34 mouse cellular contexts compared by ENCODE assay signal in the genomic region with DNA sequence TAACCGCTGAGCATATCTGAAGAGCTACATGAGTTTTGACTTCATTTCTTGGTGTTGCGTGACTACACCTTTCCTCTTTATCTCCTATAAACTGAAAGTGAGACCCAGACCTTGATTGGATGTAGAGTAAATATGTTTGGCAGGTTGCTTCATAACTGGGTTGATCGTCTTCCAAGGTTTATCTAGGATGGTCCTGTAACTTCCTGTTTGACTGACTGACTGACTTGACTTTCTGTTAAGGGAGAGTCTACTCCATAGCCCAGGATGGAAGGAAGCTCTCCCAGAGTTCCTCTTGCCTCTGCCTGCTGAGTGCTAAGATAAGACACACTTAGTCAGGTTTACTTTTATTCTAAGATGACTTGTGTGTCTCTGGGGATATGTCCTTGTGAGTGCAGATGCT. TPM values are rescaled to one million over a fixed set of nuclear protein-coding genes. Genes with fewer than 3 reads are reported as not detected.
DNase-seq lines count a peak whose midpoint lies in the region; ATAC-seq and TF ChIP-seq lines count a peak whose summit lies in the region.
"Had no signal": no experiment of that assay in that cellular context is flagged by ENCODE, and none has a peak within 500 bp of the region (broad histone marks: within the 10 kb centered on the region; RNA-seq: fewer than 3 reads in every experiment).

No protein-coding gene starts in this region.

- no peak for TF ChIP-seq CTCF in layer of hippocampus, adult 2 months (conservative IDR thresholded peaks at IDR 0.05)
- TF ChIP-seq CTCF in G1E (IDR thresholded peaks at IDR 0.05; ENCODE audit: low read depth, low read length), result no peak

- H3K4me3 ChIP-seq in layer of hippocampus, adult 2 months, result no peak overlapping the region; the same call in 1 of the 2 replicates
- H3K4me3 ChIP-seq in G1E (ENCODE audit: low read depth, low read length), result no peak overlapping the region
- H3K4me3 ChIP-seq: embryonic facial prominence, embryonic 12.5 days; embryonic facial prominence, embryonic 15.5 days; gastrocnemius, adult 2 months; heart, embryonic 10.5 days; heart, embryonic 13.5 days; hindbrain, embryonic 12.5 days; hindbrain, embryonic 15.5 days had no signal

- ATAC-seq in G1E (ENCODE audit: extremely low read depth, insufficient number of reproducible peaks, low FRiP score, poor library complexity, severe bottlenecking), result peak; percentile 50; the same call in 1 of the 2 replicates
- ATAC-seq in common myeloid progenitor, adult 5-6 weeks (replicated peaks; ENCODE audit: low read depth, poor library complexity, severe bottlenecking), result 0 out of 2 replicates have a peak, but pooled peaks have one; percentile 15
- peak; percentile 39 for ATAC-seq in megakaryocyte progenitor cell, adult 5-6 weeks (replicated peaks; ENCODE audit: poor library complexity)
- ATAC-seq: activated CD4-positive, CD25-positive, alpha-beta regulatory T cell, adult 4 months; forebrain, embryonic 14.5 days; forebrain, postnatal 0 days had no signal

- H3K36me3 ChIP-seq in G1E (replicated peaks), result peaks cover 80% of the 10 kb centered on the region

- peaks cover 43% of the 10 kb centered on the region for H3K4me1 ChIP-seq in G1E (ENCODE audit: insufficient read depth, low read depth, low read length)

- no peaks in the 10 kb centered on the region for H3K27me3 ChIP-seq in G1E (ENCODE audit: insufficient read depth, low read length)
- H3K27me3 ChIP-seq: embryonic facial prominence, embryonic 12.5 days; embryonic facial prominence, embryonic 15.5 days; heart, embryonic 13.5 days; hindbrain, embryonic 12.5 days; hindbrain, embryonic 15.5 days had no signal

- H3K27ac ChIP-seq in layer of hippocampus, adult 2 months, result peak overlapping the region; percentile 83
- H3K27ac ChIP-seq: embryonic facial prominence, embryonic 12.5 days; embryonic facial prominence, embryonic 15.5 days; gastrocnemius, adult 2 months; heart, embryonic 10.5 days; heart, embryonic 13.5 days; hindbrain, embryonic 12.5 days; hindbrain, embryonic 15.5 days had no signal

- intact Hi-C loops in left cerebral cortex, postnatal 10 days (cut with DNase I), result no loop called here

- DNase-seq in layer of hippocampus, adult 2 months (ENCODE audit: low spot score in 2 of 2), result no peak
- no peak for DNase-seq in layer of hippocampus, postnatal 10 days (ENCODE audit: low spot score in 2 of 2)
- no peak for DNase-seq in G1E (ENCODE audit: low spot score)
- no peak for DNase-seq in thymus, postnatal 25 days
- no peak for DNase-seq in left cerebral cortex, postnatal 10 days (ENCODE audit: extremely low spot score in 1 of 2, low spot score in 2 of 2)
- DNase-seq in kidney, postnatal 25 days, result no peak
- DNase-seq: adrenal gland, adult 8-10 months; adrenal gland, postnatal 25 days; cerebellum, adult 11-12 months; cerebellum, adult 8-10 months; cerebellum, postnatal 10 days; cerebellum, postnatal 36 days; forebrain, postnatal 0 days; gastrocnemius, adult 2 months; gastrocnemius, postnatal 14 days; heart, adult 18-20 months; heart, postnatal 14 days had no signal

- H3K9me3 ChIP-seq in G1E (replicated peaks), result 0 out of 2 replicates have a peak, but pooled peaks cover 2% of the 10 kb centered on the region
- H3K9me3 ChIP-seq: embryonic facial prominence, embryonic 12.5 days; embryonic facial prominence, embryonic 15.5 days; heart, embryonic 10.5 days; heart, embryonic 13.5 days; hindbrain, embryonic 12.5 days; hindbrain, embryonic 15.5 days had no signal

RNA-seq across cellular contexts. Expression of a gene that starts 6.0 kb away (rescaled TPM):
- total RNA-seq in layer of hippocampus, adult 2 months (2021), result not detected
- total RNA-seq in layer of hippocampus, postnatal 10 days (2021), result not detected
- total RNA-seq in G1E (2014; fragmentation: Nextera tagmentation) (not detected in 2 replicates), G1E (2017) (not detected in 2 replicates)
- polyA plus RNA-seq in G1E (2012), result not detected in 2 replicates
- total RNA-seq in common myeloid progenitor, adult 5-6 weeks (2017), result not detected in 2 replicates
- total RNA-seq in megakaryocyte progenitor cell, adult 5-6 weeks (2015), result not detected in 2 replicates
- not detected in 2 replicates for total RNA-seq in megakaryocyte progenitor cell, adult 5-6 weeks (2017)
- total RNA-seq in left cerebral cortex, postnatal 10 days (2021), result not detected
- total RNA-seq: adrenal gland, adult 8-10 months; adrenal gland, postnatal 25 days; forebrain, postnatal 0 days; gastrocnemius, adult 2 months; gastrocnemius, postnatal 14 days; gastrocnemius, postnatal 4 days; heart, adult 18-20 months; heart, postnatal 14 days; hematopoietic stem cell, adult 5-6 weeks had no signal
- polyA plus RNA-seq: activated CD4-positive, CD25-positive, alpha-beta regulatory T cell, adult 4 months; brain, embryonic 14.5 days; embryonic facial prominence, embryonic 12.5 days; embryonic facial prominence, embryonic 15.5 days; forebrain, embryonic 11.5 days; forebrain, embryonic 14.5 days; forebrain, postnatal 0 days; frontal cortex, adult 2 months; heart, embryonic 10.5 days; heart, embryonic 13.5 days; hindbrain, embryonic 12.5 days; hindbrain, embryonic 15.5 days had no signal

RNA-seq across cellular contexts. Expression of a gene that starts 6.2 kb away (rescaled TPM):
- total RNA-seq in layer of hippocampus, adult 2 months (2021), result 100 to 1,000 TPM; 252 to 255 TPM
- 100 to 1,000 TPM; 199 to 202 TPM for total RNA-seq in layer of hippocampus, postnatal 10 days (2021)
- total RNA-seq in G1E (2014; fragmentation: Nextera tagmentation) (77.0 and 85.3 TPM in 2 replicates), G1E (2017) (125 and 169 TPM in 2 replicates)
- 56.4 and 58.6 TPM in 2 replicates for polyA plus RNA-seq in G1E (2012)
- 57.1 and 89.3 TPM in 2 replicates for total RNA-seq in common myeloid progenitor, adult 5-6 weeks (2017)
- total RNA-seq in megakaryocyte progenitor cell, adult 5-6 weeks (2015), result 72.3 and 79.9 TPM in 2 replicates
- 47.7 and 51.2 TPM in 2 replicates for total RNA-seq in megakaryocyte progenitor cell, adult 5-6 weeks (2017)
- total RNA-seq in left cerebral cortex, postnatal 10 days (2021), result 100 to 1,000 TPM; 178 to 190 TPM

RNA-seq across cellular contexts. Expression of a gene that starts 24.1 kb away (rescaled TPM):
- 10 to 100 TPM; 17.7 to 19.4 TPM for total RNA-seq in layer of hippocampus, adult 2 months (2021)
- 10 to 100 TPM; 25.5 to 39.0 TPM for total RNA-seq in layer of hippocampus, postnatal 10 days (2021)
- 226 and 347 TPM in 2 replicates for total RNA-seq in G1E (2014; fragmentation: Nextera tagmentation)
- 230 and 290 TPM in 2 replicates for total RNA-seq in G1E (2017)
- polyA plus RNA-seq in G1E (2012), result 2,252 and 2,780 TPM in 2 replicates
- total RNA-seq in common myeloid progenitor, adult 5-6 weeks (2017), result 144 and 160 TPM in 2 replicates
- total RNA-seq in megakaryocyte progenitor cell, adult 5-6 weeks (2015), result 252 and 253 TPM in 2 replicates
- 169 and 205 TPM in 2 replicates for total RNA-seq in megakaryocyte progenitor cell, adult 5-6 weeks (2017)
- total RNA-seq in left cerebral cortex, postnatal 10 days (2021), result 10 to 100 TPM; 28.3 to 30.3 TPM

RNA-seq across cellular contexts. Expression of a gene that starts 47.1 kb away (rescaled TPM):
- total RNA-seq in layer of hippocampus, adult 2 months (2021), result not detected
- not detected for total RNA-seq in layer of hippocampus, postnatal 10 days (2021)
- total RNA-seq in G1E (2014; fragmentation: Nextera tagmentation), result not detected in 2 replicates
- total RNA-seq in G1E (2017), result not detected in 2 replicates
- not detected in 2 replicates for polyA plus RNA-seq in G1E (2012)
- not detected in 2 replicates for total RNA-seq in common myeloid progenitor, adult 5-6 weeks (2017)
- total RNA-seq in megakaryocyte progenitor cell, adult 5-6 weeks (2015), result not detected in 2 replicates
- total RNA-seq in megakaryocyte progenitor cell, adult 5-6 weeks (2017), result not detected in 2 replicates
- not detected for total RNA-seq in left cerebral cortex, postnatal 10 days (2021)
- total RNA-seq: adrenal gland, adult 8-10 months; adrenal gland, postnatal 25 days; ES-E14; forebrain, postnatal 0 days; gastrocnemius, adult 2 months; gastrocnemius, postnatal 14 days; gastrocnemius, postnatal 4 days; heart, adult 18-20 months; heart, postnatal 14 days; hematopoietic stem cell, adult 5-6 weeks had no signal
- polyA plus RNA-seq: activated CD4-positive, CD25-positive, alpha-beta regulatory T cell, adult 4 months; brain, embryonic 14.5 days; embryonic facial prominence, embryonic 12.5 days; forebrain, embryonic 11.5 days; forebrain, embryonic 14.5 days; forebrain, postnatal 0 days; frontal cortex, adult 2 months; heart, embryonic 10.5 days; heart, embryonic 13.5 days; heart, embryonic 16.5 days; hindbrain, embryonic 12.5 days; hindbrain, embryonic 15.5 days had no signal

RNA-seq across cellular contexts. Expression of a gene that starts 50.2 kb away (rescaled TPM):
- 10 to 100 TPM; 95.2 to 97.8 TPM for total RNA-seq in layer of hippocampus, adult 2 months (2021)
- total RNA-seq in layer of hippocampus, postnatal 10 days (2021), result 100 to 1,000 TPM; 139 to 140 TPM
- total RNA-seq in G1E (2014; fragmentation: Nextera tagmentation), result 95.0 and 112 TPM in 2 replicates
- total RNA-seq in G1E (2017), result 72.7 and 82.5 TPM in 2 replicates
- 173 and 217 TPM in 2 replicates for polyA plus RNA-seq in G1E (2012)
- total RNA-seq in common myeloid progenitor, adult 5-6 weeks (2017), result 164 and 249 TPM in 2 replicates
- total RNA-seq in megakaryocyte progenitor cell, adult 5-6 weeks (2015), result 61.3 and 66.9 TPM in 2 replicates
- total RNA-seq in megakaryocyte progenitor cell, adult 5-6 weeks (2017), result 152 and 264 TPM in 2 replicates
- 100 to 1,000 TPM; 106 to 111 TPM for total RNA-seq in left cerebral cortex, postnatal 10 days (2021)
